Mouse (Mus musculus): Measurements from ENCODE around the gene Upf3b. TPM values are rescaled to one million over a fixed set of nuclear protein-coding genes. Genes with fewer than 3 reads are reported as not detected.

Upf3b gene
- polyA plus RNA-seq, 1 experiment from 2014 or later, result 26.6 TPM

GRCm38 (mm10) chrX:37119585-37119984 is 9.5 kb upstream of the Upf3b start:
- no peaks in the 10 kb centered on the region for H3K27me3 ChIP-seq (ENCODE audit: control insufficient read depth, insufficient read depth, low read length)
- no peaks in the 10 kb centered on the region for H3K9me3 ChIP-seq (ENCODE audit: control insufficient read depth, low read length)
- 61% methylated on average over 3 of the region's 3 CpGs for WGBS
- ATAC-seq (ENCODE audit: low FRiP score, low TSS enrichment), result no peak
- H3K36me3 ChIP-seq (ENCODE audit: control insufficient read depth, insufficient read depth, low read length), result no peaks in the 10 kb centered on the region
- H3K27ac ChIP-seq (replicated peaks; ENCODE audit: low read depth, low read length), result no peak overlapping the region
- DNase-seq, result no peak
- H3K9ac ChIP-seq (replicated peaks; ENCODE audit: low read length), result no peak overlapping the region
- H3K4me2 ChIP-seq (ENCODE audit: low read length), result no peak overlapping the region
- H3K4me1 ChIP-seq (ENCODE audit: control insufficient read depth, insufficient read depth, low read length), result no peaks in the 10 kb centered on the region
- H3K4me3 ChIP-seq (replicated peaks; ENCODE audit: low read depth, low read length), result no peak overlapping the region

- H3K9me3 ChIP-seq (ENCODE audit: control insufficient read depth, low read length), result no peaks in the 10 kb centered on the region
- no peak overlapping the region for H3K4me2 ChIP-seq (ENCODE audit: low read length)
- H3K36me3 ChIP-seq (ENCODE audit: control insufficient read depth, insufficient read depth, low read length), result no peaks in the 10 kb centered on the region
- no peaks in the 10 kb centered on the region for H3K27me3 ChIP-seq (ENCODE audit: control insufficient read depth, insufficient read depth, low read length)
- ATAC-seq (ENCODE audit: low FRiP score, low TSS enrichment) (no peak), DNase-seq (no peak)
- no peaks in the 10 kb centered on the region for H3K4me1 ChIP-seq (ENCODE audit: control insufficient read depth, insufficient read depth, low read length)
- H3K9ac ChIP-seq (replicated peaks; ENCODE audit: low read length), result no peak overlapping the region
- no peak overlapping the region for H3K27ac ChIP-seq (replicated peaks; ENCODE audit: low read depth, low read length)
- no peak overlapping the region for H3K4me3 ChIP-seq (replicated peaks; ENCODE audit: low read depth, low read length)
- WGBS, result 48% methylated on average over 3 of the region's 5 CpGs
Observed at GRCm38 (mm10) chrX:37117085-37117484, 7.0 kb upstream of the Upf3b start.

GRCm38 (mm10) chrX:37110881-37111193 is 715 bp upstream of the Upf3b start:
- ATAC-seq (ENCODE audit: low FRiP score, low TSS enrichment) (no peak), DNase-seq (no peak)
- H3K27me3 ChIP-seq (ENCODE audit: control insufficient read depth, insufficient read depth, low read length), result no peaks in the 10 kb centered on the region
- no peak overlapping the region for H3K9ac ChIP-seq (replicated peaks; ENCODE audit: low read length)
- H3K4me2 ChIP-seq (ENCODE audit: low read length), result no peak overlapping the region; the same call in 1 of the 2 replicates
- H3K27ac ChIP-seq (replicated peaks; ENCODE audit: low read depth, low read length), result no peak overlapping the region
- no peaks in the 10 kb centered on the region for H3K9me3 ChIP-seq (ENCODE audit: control insufficient read depth, low read length)
- no peaks in the 10 kb centered on the region for H3K36me3 ChIP-seq (ENCODE audit: control insufficient read depth, insufficient read depth, low read length)
- 80% methylated on average over 4 of the region's 4 CpGs for WGBS
- H3K4me1 ChIP-seq (ENCODE audit: control insufficient read depth, insufficient read depth, low read length), result no peaks in the 10 kb centered on the region
- no peak overlapping the region for H3K4me3 ChIP-seq (replicated peaks; ENCODE audit: low read depth, low read length)

GRCm38 (mm10) chrX:37109526-37110192 is 463 bp downstream of the Upf3b start:
- WGBS, result 17% methylated on average over 27 of the region's 27 CpGs
- peak overlapping the region; percentile 52 for H3K9ac ChIP-seq (replicated peaks; ENCODE audit: low read length)
- H3K36me3 ChIP-seq (ENCODE audit: control insufficient read depth, insufficient read depth, low read length), result no peaks in the 10 kb centered on the region
- peak; percentile 80 for ATAC-seq (ENCODE audit: low FRiP score, low TSS enrichment)
- H3K9me3 ChIP-seq (ENCODE audit: control insufficient read depth, low read length), result no peaks in the 10 kb centered on the region
- peak overlapping the region; percentile 85 for H3K27ac ChIP-seq (replicated peaks; ENCODE audit: low read depth, low read length)
- no peaks in the 10 kb centered on the region for H3K27me3 ChIP-seq (ENCODE audit: control insufficient read depth, insufficient read depth, low read length)
- peak overlapping the region; percentile 59 for H3K4me2 ChIP-seq (ENCODE audit: low read length)
- H3K4me1 ChIP-seq (ENCODE audit: control insufficient read depth, insufficient read depth, low read length), result no peaks in the 10 kb centered on the region
- no peak for DNase-seq
- peak overlapping the region; percentile 48 for H3K4me3 ChIP-seq (replicated peaks; ENCODE audit: low read depth, low read length)

GRCm38 (mm10) chrX:37103826-37104225 is 6.3 kb downstream of the Upf3b start:
- DNase-seq, result no peak
- H3K4me3 ChIP-seq (replicated peaks; ENCODE audit: low read depth, low read length), result no peak overlapping the region
- ATAC-seq (ENCODE audit: low FRiP score, low TSS enrichment), result no peak
- no peak overlapping the region for H3K27ac ChIP-seq (replicated peaks; ENCODE audit: low read depth, low read length)
- no peak overlapping the region for H3K9ac ChIP-seq (replicated peaks; ENCODE audit: low read length)
- 80% methylated on average over 2 of the region's 2 CpGs for WGBS
- H3K27me3 ChIP-seq (ENCODE audit: control insufficient read depth, insufficient read depth, low read length), result no peaks in the 10 kb centered on the region
- 0 out of 2 replicates have a peak, but pooled peaks cover 4% of the 10 kb centered on the region for H3K36me3 ChIP-seq (ENCODE audit: control insufficient read depth, insufficient read depth, low read length)
- no peaks in the 10 kb centered on the region for H3K4me1 ChIP-seq (ENCODE audit: control insufficient read depth, insufficient read depth, low read length)
- no peak overlapping the region for H3K4me2 ChIP-seq (ENCODE audit: low read length)
- no peaks in the 10 kb centered on the region for H3K9me3 ChIP-seq (ENCODE audit: control insufficient read depth, low read length)

- Histone ChIP-seq H3K27me3 (ENCODE audit: control insufficient read depth, insufficient read depth, low read length) (no peaks in the 10 kb centered on the region), H3K4me3 (replicated peaks; ENCODE audit: low read depth, low read length) (no peak overlapping the region), H3K4me1 (ENCODE audit: control insufficient read depth, insufficient read depth, low read length) (no peaks in the 10 kb centered on the region), H3K36me3 (ENCODE audit: control insufficient read depth, insufficient read depth, low read length) (peaks cover 16% of the 10 kb centered on the region; the same call in 1 of the 2 replicates), H3K27ac (replicated peaks; ENCODE audit: low read depth, low read length) (no peak overlapping the region), H3K9ac (replicated peaks; ENCODE audit: low read length) (no peak overlapping the region), H3K4me2 (ENCODE audit: low read length) (no peak overlapping the region), H3K9me3 (ENCODE audit: control insufficient read depth, low read length) (no peaks in the 10 kb centered on the region)
- 92% methylated on average over 3 of the region's 3 CpGs for WGBS
- DNase-seq, result no peak
- no peak for ATAC-seq (ENCODE audit: low FRiP score, low TSS enrichment)
Observed at GRCm38 (mm10) chrX:37098681-37099080, 11.4 kb downstream of the Upf3b start.

GRCm38 (mm10) chrX:37095106-37095768 is 14.9 kb downstream of the Upf3b start:
- Histone ChIP-seq H3K4me2 (ENCODE audit: low read length) (no peak overlapping the region), H3K4me3 (replicated peaks; ENCODE audit: low read depth, low read length) (no peak overlapping the region), H3K27ac (replicated peaks; ENCODE audit: low read depth, low read length) (no peak overlapping the region), H3K9ac (replicated peaks; ENCODE audit: low read length) (no peak overlapping the region), H3K36me3 (ENCODE audit: control insufficient read depth, insufficient read depth, low read length) (peaks cover 28% of the 10 kb centered on the region), H3K9me3 (ENCODE audit: control insufficient read depth, low read length) (no peaks in the 10 kb centered on the region), H3K4me1 (ENCODE audit: control insufficient read depth, insufficient read depth, low read length) (no peaks in the 10 kb centered on the region), H3K27me3 (ENCODE audit: control insufficient read depth, insufficient read depth, low read length) (no peaks in the 10 kb centered on the region)
- DNase-seq (no peak), ATAC-seq (ENCODE audit: low FRiP score, low TSS enrichment) (no peak)
- WGBS, result 92% methylated on average over 11 of the region's 11 CpGs

GRCm38 (mm10) chrX:37091457-37091856 is 18.7 kb downstream of the Upf3b start:
- no peaks in the 10 kb centered on the region for H3K4me1 ChIP-seq (ENCODE audit: control insufficient read depth, insufficient read depth, low read length)
- H3K4me3 ChIP-seq (replicated peaks; ENCODE audit: low read depth, low read length), result no peak overlapping the region
- H3K4me2 ChIP-seq (ENCODE audit: low read length), result no peak overlapping the region
- peaks cover 24% of the 10 kb centered on the region for H3K36me3 ChIP-seq (ENCODE audit: control insufficient read depth, insufficient read depth, low read length)
- H3K9ac ChIP-seq (replicated peaks; ENCODE audit: low read length), result no peak overlapping the region
- 92% methylated on average over 3 of the region's 3 CpGs for WGBS
- no peaks in the 10 kb centered on the region for H3K9me3 ChIP-seq (ENCODE audit: control insufficient read depth, low read length)
- H3K27ac ChIP-seq (replicated peaks; ENCODE audit: low read depth, low read length), result no peak overlapping the region
- no peaks in the 10 kb centered on the region for H3K27me3 ChIP-seq (ENCODE audit: control insufficient read depth, insufficient read depth, low read length)
- no peak for DNase-seq
- ATAC-seq (ENCODE audit: low FRiP score, low TSS enrichment), result no peak

GRCm38 (mm10) chrX:37088778-37089177 is 21.3 kb downstream of the Upf3b start:
- Histone ChIP-seq H3K36me3 (ENCODE audit: control insufficient read depth, insufficient read depth, low read length) (peaks cover 12% of the 10 kb centered on the region), H3K4me1 (ENCODE audit: control insufficient read depth, insufficient read depth, low read length) (no peaks in the 10 kb centered on the region), H3K27me3 (ENCODE audit: control insufficient read depth, insufficient read depth, low read length) (no peaks in the 10 kb centered on the region), H3K4me3 (replicated peaks; ENCODE audit: low read depth, low read length) (no peak overlapping the region), H3K4me2 (ENCODE audit: low read length) (no peak overlapping the region), H3K9me3 (ENCODE audit: control insufficient read depth, low read length) (no peaks in the 10 kb centered on the region), H3K9ac (replicated peaks; ENCODE audit: low read length) (no peak overlapping the region), H3K27ac (replicated peaks; ENCODE audit: low read depth, low read length) (no peak overlapping the region)
- 63% methylated on average over 1 of the region's 1 CpGs for WGBS
- DNase-seq (no peak), ATAC-seq (ENCODE audit: low FRiP score, low TSS enrichment) (no peak)

Data from midbrain, embryonic 14.5 days (tissue).